Mouse (Mus musculus) midbrain, embryonic 12.5 days (tissue): ENCODE measurements around the gene AL732309.1. TPM values are rescaled to one million over a fixed set of nuclear protein-coding genes. Genes with fewer than 3 reads are reported as not detected.
"Not testable (repeated sequence)": the region's sequence is repeated elsewhere in the genome, so short reads cannot be mapped to it uniquely, and the experiment has no call there.

Experiments used
- ATAC-seq: fragments of 200-750 bp; cut with Nextera tagmentation; 2 replicates; pipeline ENCODE4 v1.8.0; 2017; ENCODE audit warnings: low read depth, moderate TSS enrichment, moderate library complexity; ENCODE audit not compliant: low FRiP score
- H3K27ac ChIP-seq: fragments of 300-500 bp; sonication (generic); replicated peaks from 2 replicates; pipeline ENCODE4 v1.5.1; 2016; ENCODE audit warnings: mild to moderate bottlenecking
- H3K27me3 ChIP-seq: fragments of 300-500 bp; sonication (generic); 2 replicates; pipeline ENCODE4 v1.6.1; 2016; ENCODE audit warnings: mild to moderate bottlenecking
- H3K36me3 ChIP-seq: fragments of 300-500 bp; sonication (generic); 2 replicates; pipeline ENCODE4 v1.6.1; 2016
- H3K4me1 ChIP-seq: fragments of 300-500 bp; sonication (generic); 2 replicates; pipeline ENCODE4 v1.6.1; 2016
- H3K4me2 ChIP-seq: fragments of 300-500 bp; sonication (generic); replicated peaks from 2 replicates; pipeline ENCODE4 v1.6.1; 2016; ENCODE audit warnings: mild to moderate bottlenecking, moderate library complexity
- H3K4me3 ChIP-seq: fragments of 300-500 bp; sonication (generic); 2 replicates; pipeline ENCODE4 v1.5.1; 2016; ENCODE audit warnings: mild to moderate bottlenecking
- H3K9ac ChIP-seq: fragments of 300-500 bp; sonication (generic); replicated peaks from 2 replicates; pipeline ENCODE4 v1.6.1; 2016; ENCODE audit warnings: mild to moderate bottlenecking, moderate library complexity
- H3K9me3 ChIP-seq: fragments of 300-500 bp; sonication (generic); 2 replicates; pipeline ENCODE4 v1.6.1; 2016; ENCODE audit warnings: mild to moderate bottlenecking
- WGBS: fragments of 180-500 bp; shearing (Covaris S2); methylation state at CpG from one replicate; pipeline ENCODE4 v1.1.7; 2016; 5-methylcytosine and 5-hydroxymethylcytosine counted together
- polyA plus RNA-seq: library from polyadenylated mRNA; unstranded; fragments of >200 nt; fragmentation: Nextera tagmentation; extraction: Ambion mirVana; gene quantifications from 2 replicates; pipeline ENCODE4 v1.2.1, GENCODE M21; 2016

AL732309.1 gene
- polyA plus RNA-seq, 1 experiment from 2014 or later, result 5.1 TPM

GRCm38 (mm10) chr2:25265897-25266656 lies 19.4 kb upstream of the AL732309.1 start:
- no peaks in the 10 kb centered on the region for H3K9me3 ChIP-seq
- no peak overlapping the region for H3K9ac ChIP-seq
- peak overlapping the region; percentile 21; the same call in 1 of the 2 replicates for H3K4me2 ChIP-seq
- H3K36me3 ChIP-seq, result peaks cover 16% of the 10 kb centered on the region; the same call in 1 of the 2 replicates
- no peak overlapping the region for H3K27ac ChIP-seq
- H3K4me3 ChIP-seq, result peak overlapping the region; percentile 4; the same call in 1 of the 2 replicates
- H3K27me3 ChIP-seq, result peaks cover 30% of the 10 kb centered on the region
- WGBS, result 64% methylated on average over 6 of the region's 6 CpGs
- peaks cover 61% of the 10 kb centered on the region for H3K4me1 ChIP-seq
- ATAC-seq, result no peak

- Histone ChIP-seq H3K4me2 (0 out of 2 replicates have a peak overlapping the region, but pooled peaks have one; percentile 99), H3K4me3 (no peak overlapping the region), H3K4me1 (peaks cover 54% of the 10 kb centered on the region), H3K36me3 (peaks cover 16% of the 10 kb centered on the region; the same call in 1 of the 2 replicates), H3K27ac (no peak overlapping the region), H3K9me3 (no peaks in the 10 kb centered on the region), H3K9ac (0 out of 2 replicates have a peak overlapping the region, but pooled peaks have one; percentile 24), H3K27me3 (peaks cover 30% of the 10 kb centered on the region)
- ATAC-seq, result no peak
- WGBS, result 82% methylated on average over 3 of the region's 3 CpGs
Measured at GRCm38 (mm10) chr2:25264851-25265250, 18.2 kb upstream of the AL732309.1 start.

GRCm38 (mm10) chr2:25264286-25264660 lies 17.6 kb upstream of the AL732309.1 start:
- Histone ChIP-seq H3K27ac (no peak overlapping the region), H3K4me3 (peak overlapping the region; percentile 82; the same call in 1 of the 2 replicates), H3K36me3 (peaks cover 13% of the 10 kb centered on the region; the same call in 1 of the 2 replicates), H3K9ac (peak overlapping the region; percentile 66), H3K27me3 (peaks cover 30% of the 10 kb centered on the region), H3K4me1 (peaks cover 54% of the 10 kb centered on the region), H3K4me2 (peak overlapping the region; percentile 99; the same call in 1 of the 2 replicates), H3K9me3 (no peaks in the 10 kb centered on the region)
- 76% methylated on average over 5 of the region's 5 CpGs for WGBS
- ATAC-seq, result no peak

- H3K9me3 ChIP-seq, result no peaks in the 10 kb centered on the region
- peak overlapping the region; percentile 66 for H3K9ac ChIP-seq
Measured at GRCm38 (mm10) chr2:25263623-25264285, 17.1 kb upstream of the AL732309.1 start.

GRCm38 (mm10) chr2:25262795-25263622 lies 16.3 kb upstream of the AL732309.1 start:
- Histone ChIP-seq H3K9ac (peak overlapping the region; percentile 66), H3K27ac (peak overlapping the region; percentile 56; the same call in 1 of the 2 replicates), H3K4me2 (peak overlapping the region; percentile 99), H3K9me3 (no peaks in the 10 kb centered on the region), H3K27me3 (peaks cover 30% of the 10 kb centered on the region), H3K36me3 (peaks cover under 1% of the 10 kb centered on the region; the same call in 1 of the 2 replicates), H3K4me3 (peak overlapping the region; percentile 82), H3K4me1 (peaks cover 53% of the 10 kb centered on the region)
- ATAC-seq, result no peak
- WGBS, result 1% methylated on average over 72 of the region's 82 CpGs

More at GRCm38 (mm10) chr2:25263623-25264285, 17.1 kb upstream of the AL732309.1 start:
- Histone ChIP-seq H3K4me2 (peak overlapping the region; percentile 99), H3K36me3 (peaks cover 7% of the 10 kb centered on the region; the same call in 1 of the 2 replicates), H3K4me1 (peaks cover 54% of the 10 kb centered on the region), H3K4me3 (peak overlapping the region; percentile 82), H3K27me3 (peaks cover 30% of the 10 kb centered on the region), H3K27ac (no peak overlapping the region)
- 18% methylated on average over 12 of the region's 12 CpGs for WGBS
- no peak for ATAC-seq

GRCm38 (mm10) chr2:25262291-25262767 lies 15.7 kb upstream of the AL732309.1 start, which contains the start of gene Tprn:
TSS of gene Tprn (plus strand) at chr2:25262618.
- Histone ChIP-seq H3K27me3 (peaks cover 30% of the 10 kb centered on the region), H3K4me1 (peaks cover 48% of the 10 kb centered on the region), H3K9me3 (no peaks in the 10 kb centered on the region), H3K36me3 (no peaks in the 10 kb centered on the region), H3K27ac (peak within 1 kb of the TSS; percentile 56), H3K9ac (peak within 1 kb of the TSS; percentile 66), H3K4me3 (peak within 1 kb of the TSS; percentile 82), H3K4me2 (peak within 1 kb of the TSS; percentile 99)
- WGBS, result under 1% methylated on average over 39 of the region's 39 CpGs
- peak; percentile 99 for ATAC-seq

- H3K27ac ChIP-seq, result peak overlapping the region; percentile 52; the same call in 1 of the 2 replicates
Measured at GRCm38 (mm10) chr2:25261870-25262269, 15.2 kb upstream of the AL732309.1 start.

GRCm38 (mm10) chr2:25258887-25259286 lies 12.2 kb upstream of the AL732309.1 start:
- Histone ChIP-seq H3K9me3 (no peaks in the 10 kb centered on the region), H3K9ac (no peak overlapping the region), H3K4me1 (peaks cover 32% of the 10 kb centered on the region), H3K4me3 (no peak overlapping the region), H3K4me2 (no peak overlapping the region), H3K36me3 (no peaks in the 10 kb centered on the region), H3K27me3 (peaks cover 12% of the 10 kb centered on the region), H3K27ac (no peak overlapping the region)
- no peak for ATAC-seq
- WGBS, result 44% methylated on average over 2 of the region's 2 CpGs

More at GRCm38 (mm10) chr2:25261870-25262269, 15.2 kb upstream of the AL732309.1 start:
- Histone ChIP-seq H3K4me3 (peak overlapping the region; percentile 82), H3K4me2 (peak overlapping the region; percentile 99), H3K36me3 (no peaks in the 10 kb centered on the region), H3K27me3 (peaks cover 30% of the 10 kb centered on the region), H3K9me3 (no peaks in the 10 kb centered on the region), H3K4me1 (peaks cover 43% of the 10 kb centered on the region), H3K9ac (peak overlapping the region; percentile 38; the same call in 1 of the 2 replicates)
- ATAC-seq, result no peak
- 45% methylated on average over 12 of the region's 12 CpGs for WGBS

GRCm38 (mm10) chr2:25257250-25257649 lies 10.6 kb upstream of the AL732309.1 start:
- not testable (repeated sequence) for H3K9ac ChIP-seq, H3K4me2 ChIP-seq, H3K4me3 ChIP-seq, H3K27me3 ChIP-seq, H3K27ac ChIP-seq, H3K9me3 ChIP-seq, ATAC-seq, H3K36me3 ChIP-seq
- 85% methylated on average over 5 of the region's 5 CpGs for WGBS
- peaks cover 21% of the 10 kb centered on the region for H3K4me1 ChIP-seq

- peak overlapping the region; percentile 87; the same call in 1 of the 2 replicates for H3K9ac ChIP-seq
- not testable (repeated sequence) for ATAC-seq, H3K9me3 ChIP-seq, H3K27ac ChIP-seq, H3K27me3 ChIP-seq
- WGBS, result 62% methylated on average over 12 of the region's 12 CpGs
- peak overlapping the region; percentile 98 for H3K4me2 ChIP-seq
- peak overlapping the region; percentile 99 for H3K4me3 ChIP-seq
- H3K36me3 ChIP-seq, result peaks cover 11% of the 10 kb centered on the region
- H3K4me1 ChIP-seq, result peaks cover 17% of the 10 kb centered on the region
Measured at GRCm38 (mm10) chr2:25256443-25257109, 9.9 kb upstream of the AL732309.1 start.
